Mouse (Mus musculus) MEL (cell line): ENCODE measurements around the gene Dock9.

Source experiments
- CTCF ChIP-seq, 3 experiments: IDR thresholded peaks in 2 of 3; conservative IDR thresholded peaks in 1 of 3; 2 replicates each; pipeline ENCODE4 v1.5.1; 2011 to 2012; ENCODE audit warnings: low read length in 3 of 3, low read depth in 2 of 3, mild to moderate bottlenecking in 2 of 3, improper control_type of control experiment in 1 of 3, inconsistent platforms in 1 of 3, mixed read lengths in 1 of 3, moderate library complexity in 1 of 3; ENCODE audit not compliant: control insufficient read depth in 1 of 3, insufficient read depth in 1 of 3, poor library complexity in 1 of 3, severe bottlenecking in 1 of 3
- ETS1 ChIP-seq: IDR thresholded peaks from 2 replicates; pipeline ENCODE4 v1.6.1; 2012; ENCODE audit warnings: low read depth, mild to moderate bottlenecking, inconsistent platforms, low read length, improper control_type of control experiment, moderate library complexity
- MAFK ChIP-seq: IDR thresholded peaks from 2 replicates; pipeline ENCODE4 v1.6.1; 2011; ENCODE audit warnings: low read depth, mild to moderate bottlenecking, low read length, improper control_type of control experiment, borderline replicate concordance
- POLR2A ChIP-seq, 2 experiments: IDR thresholded peaks; 2 replicates each; pipeline ENCODE4 v1.6.1; 2011 to 2012; ENCODE audit warnings: low read length in 2 of 2, mild to moderate bottlenecking in 2 of 2, control low read depth in 1 of 2, improper control_type of control experiment in 1 of 2, low read depth in 1 of 2, moderate library complexity in 1 of 2; ENCODE audit not compliant: control insufficient read depth in 1 of 2, insufficient read depth in 1 of 2, poor library complexity in 1 of 2
- POLR2AphosphoS2 ChIP-seq: IDR thresholded peaks from 2 replicates; pipeline ENCODE4 v1.6.1; 2011; ENCODE audit warnings: low read length, improper control_type of control experiment
- SIN3A ChIP-seq: IDR thresholded peaks from 2 replicates; pipeline ENCODE4 v1.6.1; 2012; ENCODE audit warnings: low read length, improper control_type of control experiment, inconsistent platforms
- TBP ChIP-seq: IDR thresholded peaks from 2 replicates; pipeline ENCODE4 v1.8.0; 2011; ENCODE audit warnings: low read depth, low read length, improper control_type of control experiment
- UBTF ChIP-seq: IDR thresholded peaks from 2 replicates; pipeline ENCODE4 v1.6.1; 2012; ENCODE audit warnings: low read depth, mild to moderate bottlenecking, inconsistent platforms, low read length, improper control_type of control experiment, moderate library complexity, borderline replicate concordance; ENCODE audit not compliant: insufficient read depth
- USF1 ChIP-seq: IDR thresholded peaks from 2 replicates; pipeline ENCODE4 v1.6.1; 2014; ENCODE audit warnings: low read depth, mild to moderate bottlenecking, inconsistent platforms, low read length, improper control_type of control experiment, moderate library complexity
- ZC3H11A ChIP-seq: IDR thresholded peaks from 2 replicates; pipeline ENCODE4 v1.6.1; 2012; ENCODE audit warnings: low read depth, mild to moderate bottlenecking, inconsistent platforms, low read length, improper control_type of control experiment

DNA sequence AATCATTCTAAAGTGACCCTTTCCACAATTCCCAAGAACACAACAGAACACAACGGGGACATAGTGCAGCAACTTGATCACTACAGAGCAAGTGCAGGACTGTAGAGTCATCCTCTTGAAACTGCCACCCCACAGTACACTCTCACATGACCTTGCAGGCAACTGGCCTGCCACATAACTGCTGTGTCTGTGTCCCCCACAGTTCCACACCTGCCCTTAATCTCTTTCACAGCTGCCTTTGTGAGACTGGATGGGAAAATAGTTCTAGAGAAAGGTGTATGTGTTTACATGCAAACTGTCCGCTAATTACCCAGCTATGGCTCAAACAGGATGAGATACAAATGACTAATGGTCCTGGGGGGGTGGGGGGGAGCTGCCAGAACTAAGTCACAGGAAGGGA, 83.4 kb downstream of the Dock9 start:
- no peak for TF ChIP-seq ZC3H11A
- TF ChIP-seq CTCF (IDR thresholded peaks at IDR 0.05 in 2 of 3, conservative IDR thresholded peaks at IDR 0.05 in 1 of 3; ENCODE audit: control insufficient read depth in 1 of 3, insufficient read depth in 1 of 3, low read depth in 2 of 3, low read length in 3 of 3, poor library complexity in 1 of 3, severe bottlenecking in 1 of 3): no peak
- no peak for TF ChIP-seq POLR2A (IDR thresholded peaks at IDR 0.05; ENCODE audit: control insufficient read depth in 1 of 2, insufficient read depth in 1 of 2, low read depth in 1 of 2, low read length in 2 of 2, poor library complexity in 1 of 2)
- TF ChIP-seq POLR2AphosphoS2: no peak
- TF ChIP-seq ETS1: no peak
- no peak for TF ChIP-seq MAFK
- TF ChIP-seq UBTF: no peak
- no peak for TF ChIP-seq USF1
- no peak for TF ChIP-seq SIN3A
- no peak for TF ChIP-seq TBP
